Mouse (Mus musculus) urinary bladder, postnatal 25 days (tissue): Measurements from ENCODE around the gene Pdxp.
"Not testable (repeated sequence)": the region's sequence is repeated elsewhere in the genome, so short reads cannot be mapped to it uniquely, and the experiment has no call there.

Experiments used
- DNase-seq: peaks from one replicate; pipeline ENCODE4 v3.0.0; 2022; ENCODE audit warnings: low spot score

The Pdxp gene

DNA sequence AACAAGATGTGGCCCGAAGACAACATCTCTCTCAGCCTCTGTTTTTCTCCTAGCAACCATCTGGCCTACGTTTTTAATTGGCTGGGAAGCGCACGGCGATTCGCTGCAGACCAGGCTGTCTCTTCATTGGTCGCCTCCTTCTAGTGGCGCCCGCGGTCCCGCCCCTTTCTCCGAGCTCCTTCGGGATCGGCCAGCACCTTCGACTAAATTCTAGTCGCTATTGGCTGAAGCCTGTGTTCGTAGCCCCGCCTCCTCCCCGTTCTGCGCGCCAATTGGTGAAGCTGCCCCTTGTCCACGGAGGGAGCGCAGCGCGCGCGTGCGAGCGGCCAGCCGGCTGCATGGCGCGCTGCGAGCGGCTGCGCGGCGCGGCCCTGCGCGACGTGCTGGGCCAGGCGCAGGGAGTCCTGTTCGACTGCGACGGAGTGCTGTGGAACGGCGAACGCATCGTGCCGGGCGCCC lies at the start of gene Pdxp:
Gene Pdxp, plus strand, starts transcription at position 288 of the 459 bp plus-strand sequence.
- DNase-seq: peak; percentile 80

DNA sequence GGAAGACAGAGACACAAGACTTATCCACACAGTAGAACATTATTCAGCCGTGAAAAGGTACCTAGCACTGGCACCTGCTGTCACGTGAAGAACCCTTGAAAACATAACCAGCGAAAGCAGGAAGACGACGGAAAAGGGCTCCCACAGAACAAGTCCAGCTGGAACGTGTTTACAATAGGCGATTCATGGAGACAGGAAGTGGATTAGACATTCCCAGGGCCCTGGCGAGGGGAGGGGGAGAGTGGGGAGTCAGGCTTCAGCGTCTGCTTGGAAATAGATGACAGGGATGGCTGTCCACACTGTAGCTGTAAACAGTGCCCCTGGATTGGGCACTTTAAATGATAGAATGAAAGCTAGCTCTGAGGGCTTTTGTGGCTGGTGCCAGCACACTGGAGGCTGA lies 45.3 kb upstream of the Pdxp start:
- no peak for DNase-seq

DNA sequence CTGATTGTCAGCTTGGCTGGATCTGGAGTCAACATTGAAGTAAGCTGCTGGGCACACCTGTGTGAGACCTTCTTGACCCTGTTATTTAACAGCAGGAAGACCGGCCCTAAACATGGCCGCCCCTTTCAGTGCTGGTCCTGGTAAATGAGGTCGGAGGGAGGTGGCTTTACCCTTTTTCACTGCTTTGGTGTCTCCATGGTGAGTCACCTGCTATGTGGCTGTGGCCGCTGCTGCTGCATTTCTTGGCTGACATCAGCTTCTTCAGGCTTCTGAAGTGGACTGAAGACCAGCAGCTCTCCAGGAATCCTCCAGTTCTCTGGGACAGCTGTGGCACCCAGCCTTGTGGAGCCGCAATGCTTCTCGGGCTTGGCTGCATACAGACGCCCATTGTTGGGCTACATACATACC lies 44.9 kb upstream of the Pdxp start:
- DNase-seq: no peak

DNA sequence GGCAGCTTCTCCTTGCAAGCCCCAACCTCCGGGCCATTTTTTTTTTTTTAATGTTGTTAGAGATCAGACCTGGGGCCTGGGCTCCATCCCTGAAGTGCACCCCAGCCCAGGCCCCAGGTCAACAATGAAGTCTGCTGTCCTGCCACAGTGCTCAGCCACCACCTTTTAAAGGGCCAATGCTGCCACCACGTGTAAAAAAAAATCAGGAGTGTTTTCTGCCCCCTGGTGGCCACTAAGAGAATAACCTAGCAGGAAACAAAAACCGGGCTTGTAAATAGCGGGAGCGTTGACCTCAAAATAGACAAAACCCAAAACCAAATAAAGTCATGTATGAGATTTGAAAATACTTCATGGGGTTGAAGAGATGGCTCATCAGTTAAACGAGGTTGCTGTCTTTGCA lies 43.9 kb upstream of the Pdxp start:
- DNase-seq: no peak

DNA sequence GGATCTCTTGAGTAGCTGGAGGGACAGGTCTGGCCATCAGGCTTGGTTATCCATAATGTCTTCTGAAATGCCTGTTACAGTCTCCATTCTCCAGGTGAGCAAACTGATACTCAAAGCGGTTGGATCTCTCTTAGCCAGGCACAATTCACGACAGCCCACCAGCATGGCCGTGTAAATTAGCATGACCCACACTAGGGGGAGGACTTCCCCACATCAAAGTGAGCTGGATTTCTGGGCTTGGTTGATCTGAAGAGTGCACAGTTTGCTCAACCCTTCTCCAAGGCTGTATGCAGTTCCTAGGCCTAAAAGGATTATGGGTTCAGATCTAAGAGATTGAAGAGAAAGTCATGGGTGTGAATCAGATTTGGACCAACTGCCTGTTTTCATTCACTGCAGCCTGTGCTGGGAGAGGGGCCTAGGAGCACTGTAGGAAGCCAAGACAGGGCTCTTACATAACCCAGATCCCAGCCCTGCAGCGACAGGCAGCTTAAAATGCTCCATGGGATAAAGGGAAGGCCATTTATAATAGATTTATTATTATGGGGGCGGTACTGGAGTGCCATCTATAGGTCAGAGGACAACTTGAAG lies 41.6 kb upstream of the Pdxp start:
- DNase-seq: no peak

DNA sequence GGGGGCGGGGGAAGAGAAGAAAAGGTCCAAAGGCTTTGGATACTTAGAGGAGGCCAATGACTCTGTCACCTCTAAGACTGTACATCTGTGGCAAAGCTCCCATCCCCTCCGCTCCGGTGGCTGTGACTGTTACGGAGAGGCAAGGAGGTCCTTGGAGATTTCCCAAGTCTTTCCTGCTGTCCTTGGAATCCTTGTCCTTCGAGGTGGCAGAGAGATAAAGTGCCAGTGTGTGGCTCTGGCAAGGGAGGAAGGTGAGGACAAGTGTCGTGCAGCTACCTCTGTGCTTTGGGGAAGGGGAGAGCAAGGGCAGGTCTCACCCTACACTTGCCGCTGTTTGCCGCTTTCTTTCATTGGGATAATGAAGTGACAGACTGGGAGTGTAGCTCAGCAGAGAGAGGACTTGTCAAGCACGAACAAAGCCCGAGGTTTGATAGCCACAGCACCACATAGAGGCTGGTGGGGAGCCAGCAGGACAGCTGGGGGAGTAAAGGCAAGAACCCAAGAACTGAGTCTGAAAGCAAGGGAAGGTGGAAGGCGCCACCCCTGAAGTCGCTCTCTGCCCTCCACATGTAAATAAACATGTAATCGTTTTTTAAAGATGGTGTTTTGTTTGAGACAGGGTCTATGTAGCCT lies 39.8 kb upstream of the Pdxp start:
- DNase-seq: no peak

DNA sequence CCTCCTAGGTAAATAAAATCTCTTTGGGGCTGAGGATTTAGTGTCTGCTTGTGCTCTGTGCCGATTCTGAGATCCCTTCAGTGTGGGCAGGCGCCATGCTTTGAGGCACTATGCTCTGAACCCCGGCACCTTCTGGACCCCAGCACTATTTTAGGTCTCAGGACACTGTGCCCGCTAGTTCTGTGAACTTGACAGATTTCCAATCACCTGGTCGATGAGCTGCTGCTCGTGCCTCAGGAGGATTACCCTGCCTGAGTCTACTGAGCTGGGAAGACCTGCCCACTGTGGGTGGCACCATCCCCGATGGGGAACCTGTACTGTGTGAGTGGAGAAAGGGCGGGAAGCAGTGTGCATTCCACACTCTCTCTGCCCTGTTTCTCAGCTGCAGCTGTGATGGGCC lies 38.7 kb upstream of the Pdxp start:
- no peak for DNase-seq

DNA sequence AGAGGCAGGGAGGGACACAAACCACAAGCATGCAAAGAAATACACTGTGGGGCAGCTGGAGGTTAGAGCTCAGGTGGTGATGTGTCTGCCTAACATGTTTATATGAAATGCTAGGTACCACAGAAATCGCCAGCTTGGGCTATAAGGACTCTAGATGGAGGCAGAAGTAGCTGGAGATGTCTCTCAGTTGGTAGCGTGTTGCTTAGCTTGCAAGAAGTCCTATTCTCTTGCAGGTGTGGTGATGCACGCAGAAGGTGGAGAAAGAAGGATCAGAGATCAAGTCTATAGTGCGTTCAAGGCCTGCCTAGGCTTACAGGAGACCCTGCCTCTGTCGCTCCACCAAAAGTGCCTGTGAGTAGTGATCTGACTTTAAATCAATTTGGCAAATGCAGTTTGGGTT lies 38.2 kb upstream of the Pdxp start:
- no peak for DNase-seq

DNA sequence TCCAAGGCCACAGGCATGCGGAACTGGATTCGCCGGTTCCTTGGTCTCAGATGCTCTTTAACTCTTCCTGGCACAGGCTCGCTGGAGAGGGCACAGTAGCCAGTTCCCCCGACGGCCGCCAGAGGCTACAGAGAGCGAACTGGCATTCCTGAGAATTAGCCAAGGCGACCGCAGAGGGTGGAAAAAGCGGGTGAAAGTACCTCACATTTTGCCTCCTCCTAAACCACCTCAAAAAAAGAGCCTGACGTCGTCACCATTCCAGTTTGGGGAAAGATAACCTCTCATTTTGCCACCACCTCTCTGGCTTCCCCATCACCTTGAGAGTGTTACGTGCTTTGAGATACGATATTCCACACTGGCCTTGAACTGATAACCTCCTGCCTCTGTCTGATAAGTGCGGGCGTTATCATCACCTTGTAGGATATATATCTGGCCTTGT lies 37.4 kb upstream of the Pdxp start:
- DNase-seq: peak; percentile 79

DNA sequence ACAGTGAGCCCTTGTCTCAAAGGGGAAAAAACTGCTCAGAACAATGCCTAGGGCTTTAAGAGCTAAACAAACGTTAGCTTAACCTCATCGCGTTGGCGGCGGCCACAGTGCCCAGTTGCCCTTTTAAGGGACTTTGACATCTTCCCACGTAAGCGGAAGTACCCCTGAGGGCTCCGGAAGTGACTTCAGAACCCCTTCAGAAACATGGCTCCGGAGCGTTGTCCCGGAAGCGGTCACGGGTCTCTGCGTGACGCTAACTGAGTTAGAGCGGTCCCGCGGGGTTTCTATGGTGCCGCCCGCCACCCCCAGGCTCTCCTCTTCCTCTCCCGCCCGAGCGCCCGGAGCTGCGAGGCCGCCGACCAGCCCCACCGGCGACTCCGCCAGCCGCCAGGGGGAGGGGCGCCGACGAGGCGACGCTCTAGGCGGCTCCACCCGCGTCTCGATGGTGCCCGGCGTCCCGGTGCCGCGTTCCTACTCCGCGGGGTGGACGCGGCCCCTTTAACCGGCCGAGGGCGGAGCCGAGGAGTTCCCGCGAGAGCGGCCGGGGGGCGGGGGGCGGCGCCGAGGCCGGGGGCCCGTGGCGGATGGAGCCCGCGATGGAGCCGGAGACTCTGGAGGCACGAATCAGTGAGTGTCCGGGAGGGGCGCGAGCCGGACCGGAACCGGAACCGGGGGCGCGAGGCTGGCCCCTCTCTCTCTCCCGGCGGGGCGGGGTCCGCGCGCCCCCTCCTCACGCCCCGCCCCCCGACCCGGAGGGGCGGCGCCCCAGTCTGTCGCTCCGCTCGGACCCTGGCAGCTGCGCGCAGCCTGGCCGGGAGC lies 36.5 kb upstream of the Pdxp start, which contains the start of gene Gga1:
Gene Gga1, plus strand, starts transcription at position 200 of the 819 bp plus-strand sequence.
- peak; percentile 87 for DNase-seq

DNA sequence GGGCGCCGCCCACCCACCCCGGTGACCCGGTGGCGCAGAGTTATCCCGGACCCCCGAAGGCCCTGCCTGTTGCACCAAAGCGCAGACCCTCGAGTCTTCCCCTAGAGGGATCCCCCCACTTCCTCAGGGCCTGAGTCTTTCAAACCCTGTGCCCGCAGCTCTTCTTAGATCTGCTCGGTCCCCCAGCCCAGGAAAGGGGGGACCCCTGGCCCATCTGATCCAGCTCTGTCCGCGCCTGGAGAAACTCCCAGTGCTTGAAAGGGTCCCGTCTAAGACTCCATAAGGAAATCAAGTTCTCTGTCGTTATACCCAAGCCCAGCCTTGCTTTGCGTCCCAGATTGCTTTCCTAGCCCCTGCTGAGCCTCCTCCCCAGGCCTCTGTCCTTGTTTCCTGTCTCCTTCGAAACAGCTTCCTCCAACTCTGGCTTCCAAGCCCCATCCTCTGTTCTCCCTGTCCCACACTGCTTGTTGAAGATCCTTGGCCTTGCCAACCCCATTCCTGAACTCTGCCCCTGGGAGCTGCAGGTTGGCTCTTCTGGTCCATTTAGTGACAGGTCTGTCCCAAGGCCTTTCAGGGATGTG lies 35.8 kb upstream of the Pdxp start:
- no peak for DNase-seq

DNA sequence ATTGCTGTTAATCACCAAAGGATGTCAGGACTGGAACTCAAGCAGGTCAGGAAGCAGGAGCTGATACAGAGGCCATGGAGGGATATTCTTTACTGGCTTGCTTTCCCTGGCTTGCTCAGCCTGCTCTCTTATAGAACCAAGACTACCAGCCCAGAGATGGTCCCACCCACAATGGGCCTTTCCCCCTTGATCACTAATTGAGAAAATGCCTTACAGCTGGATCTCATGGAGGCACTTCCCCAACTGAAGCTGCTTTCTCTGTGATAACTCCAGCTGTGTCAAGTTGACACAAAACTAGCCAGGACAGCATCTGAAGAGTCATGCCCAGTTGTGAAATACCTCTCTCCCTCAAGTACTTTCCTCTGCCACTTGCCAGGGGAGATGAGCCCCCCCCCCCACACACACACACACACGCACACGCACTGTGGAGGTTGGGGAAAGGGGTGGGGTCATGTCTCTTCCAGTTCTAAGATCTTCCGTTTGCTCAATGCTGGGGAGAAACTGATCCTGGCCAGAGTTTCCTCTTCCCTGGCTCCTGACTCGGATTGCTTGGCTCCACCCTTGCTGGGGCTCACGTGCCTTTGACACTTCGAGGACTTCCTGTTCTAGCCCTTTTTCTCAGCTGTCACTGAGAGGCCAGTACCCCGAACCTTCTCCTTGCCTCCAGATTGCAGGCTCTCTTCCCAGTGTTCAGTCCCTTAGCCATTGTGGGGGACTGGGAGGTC lies 34.8 kb upstream of the Pdxp start:
- DNase-seq: not testable (repeated sequence)

DNA sequence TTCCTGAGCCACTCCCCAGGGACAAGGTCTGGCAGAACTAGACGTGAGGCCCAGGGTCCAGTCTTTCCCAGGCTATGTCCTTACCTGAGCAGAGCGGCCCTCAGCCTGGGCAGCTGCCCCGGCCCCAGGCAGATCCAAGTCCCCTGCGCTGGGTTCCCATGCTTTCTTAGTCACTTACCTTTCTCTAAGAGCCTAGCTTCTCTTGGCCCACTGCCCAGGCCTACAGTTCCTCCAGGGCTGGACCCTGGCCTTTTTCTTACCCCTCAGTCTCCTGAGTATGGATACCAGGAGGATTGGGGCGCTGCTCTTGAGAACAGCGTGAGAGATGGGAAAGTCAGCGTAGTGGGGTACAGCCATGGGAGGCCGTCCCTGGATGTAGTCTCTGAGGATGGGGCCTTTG lies 33.3 kb upstream of the Pdxp start:
- no peak for DNase-seq

DNA sequence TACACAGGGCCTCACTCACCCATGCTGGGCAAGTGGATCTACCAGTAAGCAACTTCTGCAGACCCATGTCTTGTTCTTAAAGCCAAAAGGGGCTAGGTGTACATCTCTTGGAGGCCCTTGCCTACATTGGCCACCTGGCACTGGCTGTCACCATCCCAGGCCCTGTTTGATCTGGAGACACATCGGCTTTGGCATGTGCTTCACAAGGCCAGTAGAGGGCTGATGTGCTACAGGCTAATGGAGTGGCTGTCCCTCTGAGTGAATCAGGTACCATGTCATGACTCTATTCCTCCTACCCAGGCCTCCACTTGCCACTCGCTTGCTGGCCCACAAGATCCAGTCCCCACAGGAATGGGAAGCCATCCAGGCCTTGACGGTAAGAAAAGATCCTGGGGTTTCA lies 31.9 kb upstream of the Pdxp start:
- no peak for DNase-seq

DNA sequence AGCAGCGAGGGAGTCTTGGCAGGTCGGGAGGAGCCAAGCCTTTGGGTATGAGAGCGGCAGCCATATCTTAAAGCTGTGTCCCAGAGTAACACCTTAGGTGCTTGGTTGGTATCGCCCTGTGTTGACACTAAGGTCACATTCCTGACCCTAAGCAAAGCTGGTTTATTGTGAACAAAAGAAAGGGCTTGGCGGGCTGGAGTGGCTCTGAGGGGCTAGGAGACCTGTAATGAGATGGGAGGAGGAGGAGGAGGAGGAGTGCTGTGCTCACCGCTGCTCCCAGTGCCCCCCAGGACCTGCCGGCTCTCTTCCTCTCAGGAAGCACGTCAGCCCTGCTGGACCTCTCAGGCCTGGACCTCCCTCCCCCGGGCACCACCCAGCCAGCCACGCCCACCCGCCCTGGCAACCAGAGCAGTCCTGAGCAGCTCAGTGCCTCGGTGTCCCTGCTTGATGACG lies 24.3 kb upstream of the Pdxp start:
- no peak for DNase-seq

DNA sequence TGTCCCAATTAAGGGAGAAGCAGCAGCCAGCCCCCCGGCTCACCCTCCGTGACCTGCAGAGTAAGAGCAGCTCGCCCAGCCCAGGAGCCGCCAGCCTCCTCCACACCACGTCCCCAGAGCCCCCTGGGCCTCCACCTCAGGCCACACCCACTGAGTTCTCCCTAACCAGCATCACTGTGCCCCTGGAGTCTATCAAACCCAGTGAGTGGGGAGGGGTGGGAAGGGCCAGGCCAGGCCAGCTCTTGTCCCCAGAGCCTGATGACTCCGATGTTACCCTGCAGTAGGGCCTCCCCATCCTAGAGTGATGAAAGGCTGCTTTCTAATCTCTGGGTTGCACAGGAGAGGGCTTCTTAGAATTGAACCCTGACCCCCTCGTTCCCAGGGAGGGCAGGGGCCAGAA lies 21.3 kb upstream of the Pdxp start:
- no peak for DNase-seq

DNA sequence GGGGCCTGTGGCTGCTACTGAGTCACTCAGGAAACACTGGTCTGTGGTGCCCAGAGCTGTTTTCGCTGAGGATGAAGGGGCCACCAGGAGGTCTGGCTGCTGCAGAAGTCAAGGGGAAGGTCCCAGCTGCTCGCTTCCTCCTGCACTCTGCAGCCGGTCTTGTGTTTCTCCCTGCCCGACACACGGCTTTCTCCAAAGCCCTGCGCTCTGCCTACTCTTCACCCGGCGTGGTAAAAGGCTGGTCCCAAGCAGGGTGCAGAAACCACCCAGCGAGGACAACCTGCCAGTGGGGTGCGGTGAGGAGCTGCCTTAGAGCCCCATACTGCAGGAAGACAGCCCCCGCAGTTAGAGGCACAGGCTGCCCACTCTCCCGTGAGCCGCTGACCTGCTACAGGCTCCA lies 19.0 kb upstream of the Pdxp start:
- DNase-seq: no peak

DNA sequence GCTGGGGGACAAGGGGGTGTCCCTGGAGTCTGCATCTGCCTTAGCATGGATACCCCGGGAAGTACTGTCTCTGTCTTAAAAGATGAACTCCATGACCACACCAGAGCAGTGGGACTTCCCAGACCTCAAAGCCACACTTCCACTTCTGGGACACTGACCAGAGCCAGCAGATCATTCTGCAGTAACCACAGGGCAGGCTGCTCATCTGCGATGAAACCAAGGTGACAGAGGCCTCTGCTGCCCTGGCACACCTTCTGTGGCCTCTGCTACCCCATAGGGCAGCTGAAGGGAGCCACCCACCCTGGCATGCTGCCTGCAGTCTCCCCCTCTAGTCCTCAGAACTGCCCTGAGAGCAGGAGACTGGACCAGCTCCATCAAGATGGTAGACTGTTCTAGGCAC lies 18.0 kb upstream of the Pdxp start:
- no peak for DNase-seq

DNA sequence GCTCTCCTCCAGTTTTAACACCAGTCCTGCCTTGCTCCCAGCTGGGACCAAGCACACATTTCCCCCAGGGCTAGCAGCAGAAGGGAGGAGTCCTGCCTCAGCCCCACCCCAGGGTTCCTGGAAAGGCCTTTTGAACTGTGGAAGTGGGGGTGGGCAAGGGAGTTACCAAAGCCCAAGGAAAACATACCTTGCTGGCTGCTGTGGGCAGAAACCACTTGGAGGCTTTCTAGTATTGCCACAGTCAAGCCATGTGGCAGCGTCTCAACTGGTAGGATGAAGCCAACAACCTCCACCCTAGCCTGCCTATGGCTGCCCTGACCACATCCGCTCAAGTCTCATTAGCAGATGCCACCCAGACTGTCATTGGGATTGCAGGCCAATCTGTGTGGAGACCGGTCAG lies 17.6 kb upstream of the Pdxp start:
- DNase-seq: no peak

DNA sequence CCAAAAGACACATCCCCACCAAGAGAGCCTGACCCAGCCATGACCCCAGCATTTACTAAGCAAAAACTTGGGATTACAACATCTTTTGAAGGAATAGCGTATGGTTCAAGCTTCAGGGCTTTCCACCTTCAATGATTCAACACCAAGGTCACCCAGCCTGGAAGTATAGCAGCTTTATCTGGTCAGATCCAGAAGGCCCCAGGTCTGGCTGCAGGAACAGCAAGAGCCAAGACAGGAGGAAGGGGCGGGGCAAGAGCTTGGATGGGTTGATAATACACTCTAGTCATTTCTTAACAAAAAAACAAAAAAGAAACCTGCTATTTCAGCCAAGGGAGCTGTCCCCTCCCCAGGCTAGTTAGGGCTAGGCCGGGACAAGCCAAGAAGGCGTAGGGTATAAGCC lies 16.2 kb upstream of the Pdxp start:
- DNase-seq: no peak

DNA sequence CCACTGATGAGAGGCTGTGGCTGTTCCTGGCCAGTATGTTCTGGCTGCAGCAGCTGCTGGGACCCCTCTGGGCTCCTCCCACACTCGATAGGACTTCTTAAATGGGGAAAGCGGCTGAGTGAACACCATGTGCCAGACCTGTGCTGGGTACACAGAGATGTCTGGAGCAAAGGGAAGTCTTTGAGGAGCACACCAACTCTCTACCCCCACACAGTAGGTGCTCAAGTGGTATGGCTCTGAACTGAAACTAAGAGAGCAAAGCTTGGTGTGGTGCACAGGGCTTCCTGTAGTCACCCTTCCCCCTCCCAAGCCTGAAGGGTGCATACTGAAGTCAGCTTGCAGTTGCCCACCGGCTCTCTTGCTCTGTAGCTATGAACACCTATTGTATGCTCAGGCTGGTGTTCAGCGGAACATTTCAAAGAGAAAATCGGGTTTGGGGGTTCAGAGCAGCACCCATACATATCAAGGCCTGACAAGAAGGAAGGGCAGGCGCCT lies 15.2 kb upstream of the Pdxp start:
- no peak for DNase-seq

DNA sequence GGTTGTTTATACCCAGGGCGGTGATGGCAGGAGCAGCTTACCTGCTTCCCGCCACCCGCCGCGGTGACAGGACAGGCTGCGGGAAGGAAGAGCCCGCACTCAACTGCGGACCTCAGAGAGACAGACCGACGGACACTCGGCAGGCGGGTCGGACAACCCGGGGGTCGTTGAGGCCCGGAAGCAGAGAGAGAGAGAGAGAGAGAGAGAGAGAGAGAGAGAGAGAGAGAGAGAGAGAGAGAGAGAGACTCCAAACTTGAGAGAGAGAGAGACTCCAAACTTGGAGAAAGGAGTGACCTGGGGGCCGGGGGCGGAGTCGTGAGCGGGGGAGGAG lies 14.3 kb upstream of the Pdxp start, which contains the start of gene Gm49510:
Gene Gm49510, plus strand, starts transcription at position 259 of the 331 bp plus-strand sequence.
- no peak for DNase-seq
